11 mouse cellular contexts compared by ENCODE assay signal in genomic region chr6:54332203-54332602, GRCm38 (mm10). TPM values are rescaled to one million over a fixed set of nuclear protein-coding genes. Genes with fewer than 3 reads are reported as not detected.
DNase-seq lines count a peak whose midpoint lies in the region; ATAC-seq and TF ChIP-seq lines count a peak whose summit lies in the region.
"Had no signal": no experiment of that assay in that cellular context is flagged by ENCODE, and none has a peak within 500 bp of the region (broad histone marks: within the 10 kb centered on the region; RNA-seq: fewer than 3 reads in every experiment).

No protein-coding gene starts in this region.

- ATAC-seq in lung, embryonic 14.5 days (ENCODE audit: insufficient read depth) = no peak
- no peak for ATAC-seq in lung, postnatal 0 days
- ATAC-seq in hindbrain, embryonic 13.5 days (ENCODE audit: low FRiP score) = no peak
- no peak for ATAC-seq in stomach, embryonic 16.5 days (ENCODE audit: insufficient read depth, low FRiP score)

- H3K27me3 ChIP-seq in lung, embryonic 14.5 days (ENCODE audit: insufficient read depth, low read length) = peaks cover 9% of the 10 kb centered on the region; the same call in 1 of the 2 replicates
- H3K27me3 ChIP-seq in lung, postnatal 0 days (replicated peaks; ENCODE audit: insufficient read depth, low read length) = no peaks in the 10 kb centered on the region
- peaks cover 31% of the 10 kb centered on the region for H3K27me3 ChIP-seq in hindbrain, embryonic 13.5 days
- no peaks in the 10 kb centered on the region for H3K27me3 ChIP-seq in stomach, embryonic 16.5 days (ENCODE audit: control insufficient read depth, insufficient read depth, low read length)

- no peaks in the 10 kb centered on the region for H3K9me3 ChIP-seq in lung, embryonic 14.5 days (ENCODE audit: low read depth, low read length)
- no peaks in the 10 kb centered on the region for H3K9me3 ChIP-seq in lung, postnatal 0 days (ENCODE audit: low read length)
- H3K9me3 ChIP-seq in hindbrain, embryonic 13.5 days = no peaks in the 10 kb centered on the region
- H3K9me3 ChIP-seq in stomach, embryonic 16.5 days (replicated peaks; ENCODE audit: control insufficient read depth, low read length) = no peaks in the 10 kb centered on the region
- H3K9me3 ChIP-seq: liver, embryonic 15.5 days had no signal

- no peaks in the 10 kb centered on the region for H3K36me3 ChIP-seq in lung, embryonic 14.5 days (ENCODE audit: insufficient read depth)
- no peaks in the 10 kb centered on the region for H3K36me3 ChIP-seq in lung, postnatal 0 days (ENCODE audit: insufficient read depth, low read length)
- H3K36me3 ChIP-seq in hindbrain, embryonic 13.5 days = no peaks in the 10 kb centered on the region
- no peaks in the 10 kb centered on the region for H3K36me3 ChIP-seq in stomach, embryonic 16.5 days (ENCODE audit: control insufficient read depth, insufficient read depth, low read length)
- H3K36me3 ChIP-seq: liver, embryonic 15.5 days had no signal

- peaks cover 3% of the 10 kb centered on the region; the same call in 1 of the 2 replicates for H3K4me1 ChIP-seq in lung, embryonic 14.5 days (ENCODE audit: insufficient read depth)
- no peaks in the 10 kb centered on the region for H3K4me1 ChIP-seq in lung, postnatal 0 days (ENCODE audit: insufficient read depth, low read depth, low read length)
- peaks cover 32% of the 10 kb centered on the region for H3K4me1 ChIP-seq in hindbrain, embryonic 13.5 days (replicated peaks)
- H3K4me1 ChIP-seq in stomach, embryonic 16.5 days (ENCODE audit: control insufficient read depth, insufficient read depth, low read length) = peaks cover 11% of the 10 kb centered on the region

- TF ChIP-seq CTCF in lung, embryonic 14.5 days (IDR thresholded peaks at IDR 0.05; ENCODE audit: low read depth) = no peak
- no peak for TF ChIP-seq CTCF in lung, postnatal 0 days (IDR thresholded peaks at IDR 0.05)

- H3K9ac ChIP-seq in lung, embryonic 14.5 days = no peak overlapping the region
- no peak overlapping the region for H3K9ac ChIP-seq in lung, postnatal 0 days (replicated peaks; ENCODE audit: low read depth)
- no peak overlapping the region for H3K9ac ChIP-seq in hindbrain, embryonic 13.5 days
- no peak overlapping the region for H3K9ac ChIP-seq in stomach, embryonic 16.5 days (ENCODE audit: low read length)
- H3K9ac ChIP-seq: liver, embryonic 15.5 days had no signal

- WGBS in lung, embryonic 14.5 days = 47% methylated on average over 8 of the region's 8 CpGs
- WGBS in lung, postnatal 0 days = 43% methylated on average over 8 of the region's 8 CpGs
- 33% methylated on average over 8 of the region's 8 CpGs for WGBS in hindbrain, embryonic 13.5 days
- 45% methylated on average over 8 of the region's 8 CpGs for WGBS in stomach, embryonic 16.5 days

- intact Hi-C loops in gastrocnemius, postnatal 36 days (cut with DNase I) = no loop called here
- intact Hi-C loops in left cerebral cortex, postnatal 14 days (cut with DNase I) = no loop called here

- no peak overlapping the region for H3K27ac ChIP-seq in lung, embryonic 14.5 days (ENCODE audit: low read depth)
- no peak overlapping the region for H3K27ac ChIP-seq in lung, postnatal 0 days (ENCODE audit: low read length)
- H3K27ac ChIP-seq in hindbrain, embryonic 13.5 days = peak overlapping the region; percentile 50; the same call in 1 of the 2 replicates
- H3K27ac ChIP-seq in stomach, embryonic 16.5 days (ENCODE audit: low read length) = peak overlapping the region; percentile 4; the same call in 1 of the 2 replicates
- H3K27ac ChIP-seq: heart, adult 2 months; liver, embryonic 15.5 days had no signal

- no peak for TF ChIP-seq EP300 in lung, postnatal 0 days (IDR thresholded peaks at IDR 0.05)

- no peak overlapping the region for H3K4me2 ChIP-seq in lung, embryonic 14.5 days
- no peak overlapping the region for H3K4me2 ChIP-seq in lung, postnatal 0 days (replicated peaks; ENCODE audit: low read depth, low read length)
- H3K4me2 ChIP-seq in hindbrain, embryonic 13.5 days = no peak overlapping the region
- H3K4me2 ChIP-seq in stomach, embryonic 16.5 days (ENCODE audit: low read depth, low read length) = no peak overlapping the region
- H3K4me2 ChIP-seq: liver, embryonic 15.5 days had no signal

- DNase-seq in lung, embryonic 14.5 days = peak; percentile 26
- no peak for DNase-seq in lung, postnatal 0 days (ENCODE audit: low spot score)
- peak; percentile 59 for DNase-seq in embryo, embryonic 10.5 days (ENCODE audit: low spot score)
- DNase-seq in gastrocnemius, postnatal 36 days = no peak
- DNase-seq in left cerebral cortex, postnatal 14 days (ENCODE audit: low spot score in 2 of 2) = no peak
- DNase-seq: heart, adult 2 months had no signal

- H3K4me3 ChIP-seq in lung, embryonic 14.5 days (ENCODE audit: low read depth, low read length) = no peak overlapping the region
- H3K4me3 ChIP-seq in lung, postnatal 0 days (ENCODE audit: low read depth, low read length) = no peak overlapping the region
- no peak overlapping the region for H3K4me3 ChIP-seq in hindbrain, embryonic 13.5 days
- H3K4me3 ChIP-seq in stomach, embryonic 16.5 days (replicated peaks; ENCODE audit: low read length) = no peak overlapping the region
- H3K4me3 ChIP-seq: erythroblast, embryonic 14.5 days; heart, adult 2 months; liver, embryonic 15.5 days had no signal

RNA-seq across cellular contexts. Expression of gene Prr15, which starts 6.6 kb away (rescaled TPM):
- polyA plus RNA-seq in lung, embryonic 14.5 days (2014; fragmentation: Nextera tagmentation; extraction: Ambion mirVana) = 1.7 and 2.3 TPM in 2 replicates
- 6.8 and 7.6 TPM in 2 replicates for polyA plus RNA-seq in lung, postnatal 0 days (2015; fragmentation: Nextera tagmentation; extraction: Ambion mirVana)
- 0.92 and 1.1 TPM in 2 replicates for polyA plus RNA-seq in hindbrain, embryonic 13.5 days (2015; fragmentation: Nextera tagmentation; extraction: Ambion mirVana)
- polyA plus RNA-seq in stomach, embryonic 16.5 days (2015; fragmentation: Nextera tagmentation; extraction: Ambion mirVana) = 8.7 and 8.8 TPM in 2 replicates
- total RNA-seq in gastrocnemius, postnatal 36 days (2021) = under 1 TPM; 0.61 to 0.64 TPM
- total RNA-seq in left cerebral cortex, postnatal 14 days (2021) = 1 to 10 TPM; 1.3 to 1.8 TPM
- total RNA-seq: monocyte, adult 5-6 weeks had no signal
- polyA plus RNA-seq: erythroblast, embryonic 14.5 days had no signal

Comparison
In these comparisons a context has a peak if more than half of its experiments do, and no peak if none do; other contexts are left out.
1. DNase-seq: peak in lung, embryonic 14.5 days (single experiment) and embryo, embryonic 10.5 days (single experiment); none in lung, postnatal 0 days (single experiment), gastrocnemius, postnatal 36 days (0 of 2) and left cerebral cortex, postnatal 14 days (0 of 2).
2. H3K27ac ChIP-seq: peak in hindbrain, embryonic 13.5 days (single experiment) and stomach, embryonic 16.5 days (single experiment); none in lung, embryonic 14.5 days (single experiment) and lung, postnatal 0 days (single experiment).